Mouse (Mus musculus) embryonic facial prominence, embryonic 11.5 days (tissue): ENCODE data around the gene Edc4. TPM values are rescaled to one million over a fixed set of nuclear protein-coding genes. Genes with fewer than 3 reads are reported as not detected.

Experiments used
- ATAC-seq: fragments of 200-750 bp; cut with Nextera tagmentation; replicated peaks from 2 replicates; pipeline ENCODE4 v1.8.0; 2017; ENCODE audit warnings: low read depth; ENCODE audit not compliant: insufficient number of reproducible peaks, low FRiP score, low TSS enrichment
- DNase-seq: peaks from one replicate; pipeline ENCODE4 v3.0.0-alpha.2; 2015; ENCODE audit warnings: low spot score
- H3K27ac ChIP-seq: fragments of 300-500 bp; sonication (generic); replicated peaks from 2 replicates; pipeline ENCODE4 v1.5.1; 2014; ENCODE audit warnings: mild to moderate bottlenecking, low read depth, low read length, control low read depth
- H3K27me3 ChIP-seq: fragments of 300-500 bp; sonication (generic); 2 replicates; pipeline ENCODE4 v1.6.1; 2014; ENCODE audit warnings: mild to moderate bottlenecking, low read length, moderate library complexity, mixed read lengths; ENCODE audit not compliant: control insufficient read depth, insufficient read depth
- H3K36me3 ChIP-seq: fragments of 300-500 bp; sonication (generic); replicated peaks from 2 replicates; pipeline ENCODE4 v1.6.1; 2014; ENCODE audit warnings: low read depth, mild to moderate bottlenecking, low read length, moderate library complexity, mixed read lengths; ENCODE audit not compliant: control insufficient read depth, insufficient read depth
- H3K4me1 ChIP-seq: fragments of 300-500 bp; sonication (generic); 2 replicates; pipeline ENCODE4 v1.6.1; 2014; ENCODE audit warnings: low read length, mixed read lengths; ENCODE audit not compliant: control insufficient read depth, insufficient read depth
- H3K4me2 ChIP-seq: fragments of 300-500 bp; sonication (generic); 2 replicates; pipeline ENCODE4 v1.6.1; 2014; ENCODE audit warnings: low read depth, mild to moderate bottlenecking, control low read depth, low read length, moderate library complexity
- H3K4me3 ChIP-seq: fragments of 300-500 bp; sonication (generic); 2 replicates; pipeline ENCODE4 v1.5.1; 2014; ENCODE audit warnings: low read depth, low read length, control low read depth
- H3K9ac ChIP-seq: fragments of 300-500 bp; sonication (generic); replicated peaks from 2 replicates; pipeline ENCODE4 v1.6.1; 2014; ENCODE audit warnings: mild to moderate bottlenecking, control low read depth, low read length
- H3K9me3 ChIP-seq: fragments of 300-500 bp; sonication (generic); replicated peaks from 2 replicates; pipeline ENCODE4 v1.6.1; 2016; ENCODE audit warnings: mild to moderate bottlenecking, low read length, inconsistent platforms, mixed read lengths; ENCODE audit not compliant: control insufficient read depth
- WGBS: fragments of 180-500 bp; shearing (Covaris S2); extraction: QIAGEN DNeasy Blood & Tissue Kit; methylation state at CpG from one replicate; pipeline ENCODE4 v1.1.7; 2014; 5-methylcytosine and 5-hydroxymethylcytosine counted together
- polyA plus RNA-seq: library from polyadenylated mRNA; unstranded; fragments of >200 nt; fragmentation: Nextera tagmentation; extraction: Ambion mirVana; gene quantifications from 2 replicates; pipeline ENCODE4 v1.2.1, GENCODE M21; 2014

Gene Edc4
- polyA plus RNA-seq, 1 experiment from 2014 or later: 31.8 TPM

GRCm38 (mm10) chr8:105890870-105891269, 10.2 kb downstream of the Edc4 start:
- H3K27me3 ChIP-seq: no peaks in the 10 kb centered on the region
- no peak overlapping the region for H3K27ac ChIP-seq
- no peak overlapping the region for H3K4me2 ChIP-seq
- peaks cover 29% of the 10 kb centered on the region for H3K36me3 ChIP-seq
- no peaks in the 10 kb centered on the region for H3K4me1 ChIP-seq
- no peaks in the 10 kb centered on the region for H3K9me3 ChIP-seq
- no peak overlapping the region for H3K9ac ChIP-seq
- DNase-seq (no peak), ATAC-seq (no peak)
- no peak overlapping the region for H3K4me3 ChIP-seq
- WGBS: 92% methylated on average over 6 of the region's 6 CpGs

- Histone ChIP-seq H3K9me3 (no peaks in the 10 kb centered on the region), H3K27me3 (no peaks in the 10 kb centered on the region), H3K4me1 (no peaks in the 10 kb centered on the region), H3K4me2 (no peak overlapping the region), H3K27ac (no peak overlapping the region), H3K9ac (no peak overlapping the region), H3K36me3 (peaks cover 22% of the 10 kb centered on the region), H3K4me3 (no peak overlapping the region)
- WGBS: 89% methylated on average over 6 of the region's 6 CpGs
- no peak for ATAC-seq
- peak; percentile 16 for DNase-seq
Measured at GRCm38 (mm10) chr8:105892432-105892831, 11.8 kb downstream of the Edc4 start.

- no peak within 1 kb of the TSS for H3K4me3 ChIP-seq
- DNase-seq (peak; percentile 81), ATAC-seq (peak; percentile 86)
- peaks cover 16% of the 10 kb centered on the region for H3K36me3 ChIP-seq
- no peak within 1 kb of the TSS for H3K4me2 ChIP-seq
- no peaks in the 10 kb centered on the region for H3K4me1 ChIP-seq
- H3K9me3 ChIP-seq: no peaks in the 10 kb centered on the region
- WGBS: 6% methylated on average over 11 of the region's 11 CpGs
- no peaks in the 10 kb centered on the region for H3K27me3 ChIP-seq
- no peak within 1 kb of the TSS for H3K9ac ChIP-seq
- H3K27ac ChIP-seq: no peak within 1 kb of the TSS
Measured at GRCm38 (mm10) chr8:105893339-105893738, 12.7 kb downstream of the Edc4 start, which contains the start of gene Nrn1l. TSS of gene Nrn1l (plus strand) at chr8:105893567.

- Histone ChIP-seq H3K27me3 (no peaks in the 10 kb centered on the region), H3K4me3 (no peak overlapping the region), H3K4me1 (no peaks in the 10 kb centered on the region), H3K9me3 (no peaks in the 10 kb centered on the region), H3K4me2 (no peak overlapping the region), H3K9ac (no peak overlapping the region), H3K27ac (no peak overlapping the region), H3K36me3 (no peaks in the 10 kb centered on the region; the same call in 1 of the 2 replicates)
- DNase-seq: no peak
- 84% methylated on average over 9 of the region's 9 CpGs for WGBS
- no peak for ATAC-seq
Measured at GRCm38 (mm10) chr8:105897801-105898480, 17.3 kb downstream of the Edc4 start.

GRCm38 (mm10) chr8:105900180-105900940, 19.7 kb downstream of the Edc4 start, which contains the start of gene Pskh1:
TSS of gene Pskh1 (plus strand) at chr8:105900441.
- peak within 1 kb of the TSS; percentile 99 for H3K9ac ChIP-seq
- peak within 1 kb of the TSS; percentile 77 for H3K4me2 ChIP-seq
- H3K9me3 ChIP-seq: no peaks in the 10 kb centered on the region
- no peaks in the 10 kb centered on the region for H3K27me3 ChIP-seq
- under 1% methylated on average over 59 of the region's 68 CpGs for WGBS
- peak; percentile 94 for DNase-seq
- H3K4me1 ChIP-seq: no peaks in the 10 kb centered on the region
- no peaks in the 10 kb centered on the region for H3K36me3 ChIP-seq
- H3K27ac ChIP-seq: peak within 1 kb of the TSS; percentile 76
- ATAC-seq: peak; percentile 89
- H3K4me3 ChIP-seq: peak within 1 kb of the TSS; percentile 98

- no peaks in the 10 kb centered on the region for H3K36me3 ChIP-seq
- DNase-seq (peak; percentile 12), ATAC-seq (no peak)
- peak overlapping the region; percentile 77 for H3K4me2 ChIP-seq
- H3K4me3 ChIP-seq: peak overlapping the region; percentile 98
- WGBS: 35% methylated on average over 16 of the region's 16 CpGs
- peak overlapping the region; percentile 99 for H3K9ac ChIP-seq
- no peaks in the 10 kb centered on the region for H3K9me3 ChIP-seq
- H3K27ac ChIP-seq: peak overlapping the region; percentile 76
- no peaks in the 10 kb centered on the region for H3K4me1 ChIP-seq
- no peaks in the 10 kb centered on the region for H3K27me3 ChIP-seq
Measured at GRCm38 (mm10) chr8:105900941-105901616, 20.4 kb downstream of the Edc4 start.

GRCm38 (mm10) chr8:105919390-105919789, 38.7 kb downstream of the Edc4 start:
- H3K36me3 ChIP-seq: peaks cover 2% of the 10 kb centered on the region; the same call in 1 of the 2 replicates
- no peaks in the 10 kb centered on the region for H3K9me3 ChIP-seq
- 79% methylated on average over 3 of the region's 3 CpGs for WGBS
- no peak for ATAC-seq
- no peak for DNase-seq
- no peak overlapping the region for H3K4me3 ChIP-seq
- no peaks in the 10 kb centered on the region for H3K27me3 ChIP-seq
- no peaks in the 10 kb centered on the region for H3K4me1 ChIP-seq
- no peak overlapping the region for H3K9ac ChIP-seq
- no peak overlapping the region for H3K27ac ChIP-seq
- H3K4me2 ChIP-seq: no peak overlapping the region
